Mouse (Mus musculus) spleen, adult 2 months (tissue): Measurements from ENCODE around the gene Nufip2. TPM values are rescaled to one million over a fixed set of nuclear protein-coding genes. Genes with fewer than 3 reads are reported as not detected.
"Not testable (repeated sequence)": the region's sequence is repeated elsewhere in the genome, so short reads cannot be mapped to it uniquely, and the experiment has no call there.

Experiments
- DNase-seq, 2 experiments: peaks; one replicate each; pipeline versions ENCODE4 v3.0.0 to v3.0.0-alpha.2; 2012 to 2021; ENCODE audit warnings: low spot score in 2 of 2, low read depth in 1 of 2
- H3K27ac ChIP-seq: fragments of 200-500 bp; 2 replicates; pipeline ENCODE4 v1.5.1; 2012; ENCODE audit warnings: low read length, inconsistent platforms; ENCODE audit not compliant: insufficient read depth
- H3K27me3 ChIP-seq: fragments of 200-500 bp; 2 replicates; pipeline ENCODE4 v1.6.1; 2012; ENCODE audit warnings: mild to moderate bottlenecking, moderate library complexity, low read length, inconsistent platforms; ENCODE audit not compliant: control insufficient read depth, insufficient read depth
- H3K36me3 ChIP-seq: fragments of 200-500 bp; 2 replicates; pipeline ENCODE4 v1.6.1; 2012; ENCODE audit warnings: mild to moderate bottlenecking, low read length, inconsistent platforms; ENCODE audit not compliant: control insufficient read depth, insufficient read depth
- H3K4me1 ChIP-seq: fragments of 200-500 bp; 2 replicates; pipeline ENCODE4 v1.6.1; 2011; ENCODE audit warnings: inconsistent platforms; ENCODE audit not compliant: control insufficient read depth, insufficient read depth, insufficient read length
- H3K4me3 ChIP-seq: fragments of 200-500 bp; 2 replicates; pipeline ENCODE4 v1.5.1; 2011; ENCODE audit warnings: mild to moderate bottlenecking, inconsistent platforms; ENCODE audit not compliant: insufficient read depth, insufficient read length; ENCODE audit errors: extremely low read depth
- CTCF ChIP-seq: fragments of 200-500 bp; IDR thresholded peaks from 2 replicates; pipeline ENCODE4 v1.5.1; 2011; ENCODE audit warnings: mild to moderate bottlenecking, inconsistent platforms; ENCODE audit not compliant: insufficient read depth, insufficient read length, insufficient replicate concordance; ENCODE audit errors: extremely low read depth
- POLR2A ChIP-seq: fragments of 200-500 bp; IDR thresholded peaks from 2 replicates; pipeline ENCODE4 v1.6.1; 2011; ENCODE audit warnings: low read depth, low read length, inconsistent platforms
- WGBS: fragments of 180-500 bp; shearing (Covaris S2); methylation state at CpG from one replicate; pipeline ENCODE4 v1.1.7; 2018; 5-methylcytosine and 5-hydroxymethylcytosine counted together
- polyA plus RNA-seq: library from polyadenylated mRNA; depleted of rRNA; stranded (reverse); fragments of >200 nt; gene quantifications from 2 replicates; pipeline ENCODE4 v1.2.3, GENCODE M21; 2012

Gene Nufip2
- polyA plus RNA-seq, 1 experiment = 13.5 TPM

- H3K27ac ChIP-seq = no peak overlapping the region
- TF ChIP-seq CTCF (no peak), POLR2A (no peak)
- no peaks in the 10 kb centered on the region for H3K36me3 ChIP-seq
- no peak overlapping the region for H3K4me3 ChIP-seq
- no peaks in the 10 kb centered on the region for H3K27me3 ChIP-seq
- no peak for DNase-seq
- H3K4me1 ChIP-seq = no peaks in the 10 kb centered on the region
- 66% methylated on average over 4 of the region's 4 CpGs for WGBS
Measured at GRCm38 (mm10) chr11:77659986-77660385, 26.0 kb upstream of the Nufip2 start.

- Histone ChIP-seq H3K36me3 (no peaks in the 10 kb centered on the region), H3K4me1 (no peaks in the 10 kb centered on the region), H3K27me3 (no peaks in the 10 kb centered on the region), H3K27ac (no peak overlapping the region), H3K4me3 (no peak overlapping the region)
- DNase-seq = no peak
- TF ChIP-seq CTCF = no peak
- no peak for TF ChIP-seq POLR2A
- WGBS = 88% methylated on average over 6 of the region's 6 CpGs
Measured at GRCm38 (mm10) chr11:77663639-77664038, 22.3 kb upstream of the Nufip2 start.

GRCm38 (mm10) chr11:77664046-77664445, 21.9 kb upstream of the Nufip2 start:
- Histone ChIP-seq H3K4me3 (no peak overlapping the region), H3K36me3 (no peaks in the 10 kb centered on the region), H3K4me1 (no peaks in the 10 kb centered on the region), H3K27ac (no peak overlapping the region), H3K27me3 (no peaks in the 10 kb centered on the region)
- DNase-seq = no peak
- TF ChIP-seq CTCF = no peak
- WGBS = 91% methylated on average over 8 of the region's 8 CpGs

- H3K27me3 ChIP-seq, DNase-seq, H3K27ac ChIP-seq, H3K4me1 ChIP-seq, H3K36me3 ChIP-seq, H3K4me3 ChIP-seq: not testable (repeated sequence)
- 77% methylated on average over 5 of the region's 5 CpGs for WGBS
Measured at GRCm38 (mm10) chr11:77665384-77665783, 20.6 kb upstream of the Nufip2 start.

GRCm38 (mm10) chr11:77666766-77667165, 19.2 kb upstream of the Nufip2 start:
- not testable (repeated sequence) for H3K27ac ChIP-seq, H3K36me3 ChIP-seq, DNase-seq, H3K4me1 ChIP-seq, H3K27me3 ChIP-seq, H3K4me3 ChIP-seq
- 72% methylated on average over 8 of the region's 8 CpGs for WGBS

GRCm38 (mm10) chr11:77672746-77673145, 13.2 kb upstream of the Nufip2 start:
- WGBS = 93% methylated on average over 2 of the region's 2 CpGs
- H3K36me3 ChIP-seq = no peaks in the 10 kb centered on the region
- DNase-seq = no peak
- H3K27ac ChIP-seq = no peak overlapping the region
- TF ChIP-seq CTCF (no peak), POLR2A (no peak)
- H3K27me3 ChIP-seq = no peaks in the 10 kb centered on the region
- H3K4me1 ChIP-seq = no peaks in the 10 kb centered on the region
- H3K4me3 ChIP-seq = no peak overlapping the region

- no peaks in the 10 kb centered on the region for H3K27me3 ChIP-seq
- no peak overlapping the region for H3K27ac ChIP-seq
- H3K4me3 ChIP-seq = no peak overlapping the region
- whole genome bisulfite sequencing = 81% methylated on average over 4 of the region's 4 CpGs
- H3K36me3 ChIP-seq = no peaks in the 10 kb centered on the region
- no peak for DNase-seq
- H3K4me1 ChIP-seq = no peaks in the 10 kb centered on the region
- TF ChIP-seq POLR2A (no peak), CTCF (no peak)
Measured at GRCm38 (mm10) chr11:77673428-77673991, 12.4 kb upstream of the Nufip2 start.

DNA sequence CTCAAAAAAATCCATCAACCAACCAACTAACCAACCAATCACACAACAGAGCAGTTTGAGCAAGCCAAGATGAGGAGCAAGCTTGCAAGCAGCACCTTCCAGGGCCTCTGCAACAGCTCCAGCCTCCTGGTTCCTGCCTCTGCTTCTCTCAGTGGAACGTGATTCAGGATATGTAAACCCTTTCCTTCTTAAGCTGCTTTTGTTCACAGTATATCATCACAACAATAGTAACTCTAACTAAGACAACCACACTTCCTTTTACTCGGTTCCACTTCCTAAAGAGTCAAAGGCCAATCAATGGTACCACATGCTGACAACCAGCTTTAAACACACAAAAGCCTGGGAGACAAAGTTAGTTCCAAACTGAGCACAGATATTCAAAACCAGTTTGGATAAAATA, 5.9 kb upstream of the Nufip2 start:
- Histone ChIP-seq H3K27me3 (no peaks in the 10 kb centered on the region), H3K27ac (no peak overlapping the region), H3K36me3 (no peaks in the 10 kb centered on the region), H3K4me3 (no peak overlapping the region), H3K4me1 (no peaks in the 10 kb centered on the region)
- 21% methylated on average over 2 of the region's 2 CpGs for WGBS
- no peak for TF ChIP-seq POLR2A
- TF ChIP-seq CTCF = no peak
- DNase-seq = no peak
